Mouse (Mus musculus) megakaryocyte, embryonic 14.5 days (primary cell): ENCODE results near the gene Tef. TPM values are rescaled to one million over a fixed set of nuclear protein-coding genes. Genes with fewer than 3 reads are reported as not detected.

Experiments used
- H3K27me3 ChIP-seq: replicated peaks from 2 replicates; pipeline ENCODE3; 2012; ENCODE audit warnings: inconsistent platforms
- H3K36me3 ChIP-seq: replicated peaks from 2 replicates; pipeline ENCODE3; 2012; ENCODE audit warnings: low read length, inconsistent platforms, mixed read lengths
- H3K4me1 ChIP-seq: 2 replicates; pipeline ENCODE4 v1.6.1; 2012; ENCODE audit warnings: inconsistent platforms
- H3K4me3 ChIP-seq: replicated peaks from 2 replicates; pipeline ENCODE3; 2012; ENCODE audit warnings: moderate library complexity, mild to moderate bottlenecking, inconsistent platforms
- H3K9me3 ChIP-seq: 2 replicates; pipeline ENCODE4 v1.6.1; 2012; ENCODE audit warnings: inconsistent platforms
- FLI1 ChIP-seq: IDR thresholded peaks from 2 replicates; pipeline ENCODE4 v1.6.1; 2012; ENCODE audit warnings: low read length, inconsistent platforms, mixed read lengths
- GATA1 ChIP-seq: IDR thresholded peaks from 3 replicates; pipeline ENCODE4 v1.6.1; 2012; ENCODE audit warnings: mixed read lengths, low read length, inconsistent platforms, borderline replicate concordance
- polyA plus RNA-seq: library from polyadenylated mRNA; stranded (reverse); fragments of >175 nt; gene quantifications from 2 replicates; pipeline ENCODE4 v1.2.3, GENCODE M21; 2012; ENCODE audit warnings: low replicate concordance; ENCODE audit not compliant: insufficient read depth

Gene Tef
- polyA plus RNA-seq, 1 experiment = 6.1 TPM

DNA sequence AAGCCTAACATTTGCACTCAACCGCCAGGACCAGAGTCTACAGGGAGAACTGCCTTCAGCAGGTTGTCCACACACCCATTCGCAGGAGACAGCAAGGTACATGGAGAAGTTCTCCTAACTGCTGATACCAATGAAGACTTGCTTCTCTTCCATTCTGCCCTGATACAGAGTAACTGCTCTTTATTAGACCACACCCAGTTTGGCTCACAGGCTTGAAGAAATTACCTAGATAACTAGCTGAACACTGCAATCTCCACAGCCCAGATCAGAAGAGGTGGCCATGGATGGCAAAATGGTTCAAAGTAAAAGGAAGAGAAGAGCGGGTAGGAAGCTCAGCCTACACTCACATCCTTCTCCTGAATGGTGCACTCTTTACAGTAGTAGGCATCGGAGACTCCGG is 67.8 kb downstream of the Tef start:
- Histone ChIP-seq H3K27me3 (no peaks in the 10 kb centered on the region), H3K36me3 (peaks cover 58% of the 10 kb centered on the region), H3K9me3 (no peaks in the 10 kb centered on the region), H3K4me3 (no peak overlapping the region), H3K4me1 (peaks cover 42% of the 10 kb centered on the region)
- TF ChIP-seq FLI1 (no peak), GATA1 (no peak)

DNA sequence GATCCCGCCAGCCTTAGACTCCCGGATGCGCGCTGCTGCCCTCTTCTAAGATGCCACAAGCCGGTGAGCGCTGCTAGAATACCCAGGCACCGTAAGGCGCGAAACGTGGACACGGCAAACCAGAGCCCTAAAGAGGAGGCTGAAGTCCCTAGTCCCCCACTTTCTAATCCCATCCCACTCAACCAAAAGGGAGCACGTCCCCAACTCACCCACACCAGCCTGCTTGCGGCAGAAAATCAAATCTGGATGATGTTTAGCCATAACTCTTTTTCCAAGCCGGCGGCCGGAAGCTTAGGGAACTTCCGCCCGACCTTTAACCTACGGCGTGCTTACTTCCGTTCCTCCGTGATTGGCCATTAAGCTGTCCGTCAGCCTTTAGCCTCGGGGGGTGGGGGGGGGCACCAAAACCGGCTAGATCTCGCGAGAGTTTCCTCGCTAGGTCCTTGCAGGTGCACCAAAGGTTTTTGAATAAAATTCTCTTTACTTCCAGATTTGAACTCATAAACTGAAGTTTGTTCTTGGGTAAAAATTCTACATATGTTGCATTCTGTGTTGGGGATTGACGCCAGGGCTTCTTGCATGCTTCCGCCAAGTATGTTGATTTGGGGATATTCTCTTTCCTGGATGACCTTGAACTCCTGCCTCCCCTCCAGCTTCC is 69.5 kb downstream of the Tef start, which contains the start of gene Phf5a:
Gene Phf5a (minus strand): TSS at position 308 of the 658 bp plus-strand sequence.
- H3K9me3 ChIP-seq = no peaks in the 10 kb centered on the region
- H3K4me1 ChIP-seq = peaks cover 55% of the 10 kb centered on the region
- TF ChIP-seq FLI1 = no peak
- no peak for TF ChIP-seq GATA1
- peaks cover 40% of the 10 kb centered on the region for H3K36me3 ChIP-seq
- H3K4me3 ChIP-seq = peak within 1 kb of the TSS; percentile 100
- H3K27me3 ChIP-seq = no peaks in the 10 kb centered on the region

DNA sequence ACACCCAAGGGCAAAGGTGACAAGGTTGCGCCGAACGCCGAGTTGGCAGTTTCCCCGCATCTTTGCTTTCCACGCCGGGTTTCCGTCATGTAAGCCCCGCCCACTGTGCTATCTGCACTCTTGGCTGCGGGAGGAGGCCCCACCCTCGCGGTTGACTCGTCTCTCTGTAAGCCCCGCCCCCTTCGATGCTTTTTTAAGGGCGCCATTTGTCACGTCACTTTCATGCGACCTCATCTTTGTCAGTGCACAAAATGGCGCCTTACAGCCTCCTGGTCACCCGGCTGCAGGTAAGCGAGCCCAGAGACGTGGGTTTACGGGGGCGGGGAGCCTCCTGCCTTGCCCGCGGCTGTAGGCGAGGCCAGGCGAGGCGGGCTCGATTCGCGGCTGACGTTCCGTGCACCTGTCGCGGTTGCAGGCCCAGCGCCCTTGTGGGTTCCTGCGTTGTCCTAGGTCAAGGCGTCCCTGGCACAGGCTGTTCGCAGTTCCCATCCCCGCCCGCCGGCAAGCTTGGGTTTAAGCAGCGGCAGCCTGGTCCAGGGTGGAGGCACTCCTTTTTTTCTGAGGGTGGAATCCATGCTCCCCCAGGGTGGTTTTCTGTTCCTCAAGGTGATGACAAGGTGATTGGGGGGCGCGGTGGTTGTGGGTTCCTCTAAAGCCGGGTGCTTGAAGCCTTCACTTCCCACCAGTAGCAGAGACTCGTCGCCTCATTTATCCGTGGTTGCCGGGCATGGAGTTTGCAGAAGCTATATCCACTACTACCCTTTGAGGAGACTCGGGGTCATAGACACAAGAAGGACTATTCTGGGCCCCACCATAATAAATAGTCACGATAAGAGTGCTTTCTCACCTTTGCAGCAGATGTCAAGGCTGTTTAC is 70.3 kb downstream of the Tef start, which contains the start of gene Aco2:
Gene Aco2 (plus strand): TSS at position 48 of the 875 bp plus-strand sequence.
- H3K4me1 ChIP-seq = peaks cover 55% of the 10 kb centered on the region
- H3K27me3 ChIP-seq = no peaks in the 10 kb centered on the region
- H3K36me3 ChIP-seq = peaks cover 35% of the 10 kb centered on the region
- peak within 1 kb of the TSS; percentile 100 for H3K4me3 ChIP-seq
- H3K9me3 ChIP-seq = no peaks in the 10 kb centered on the region
- peak; percentile 54; the same call in 1 of the 3 replicates for TF ChIP-seq GATA1
- no peak for TF ChIP-seq FLI1

Other genes starting within 250 kb of the Tef start
- 8.5 and 14.3 TPM in 2 replicates for gene Ep300, start 217.1 kb upstream of the Tef start, polyA plus RNA-seq
- 3.1 and 6.9 TPM in 2 replicates for gene L3mbtl2, start 138.5 kb upstream of the Tef start, polyA plus RNA-seq
- gene Chadl, start 105.1 kb upstream of the Tef start, polyA plus RNA-seq = not detected in 2 replicates
- gene Zc3h7b, start 57.4 kb upstream of the Tef start, polyA plus RNA-seq = 15.0 and 23.1 TPM in 2 replicates
- gene Rangap1, start 56.9 kb upstream of the Tef start, polyA plus RNA-seq = 150 and 284 TPM in 2 replicates
- 16.1 and 26.6 TPM in 2 replicates for gene Tob2, start 56.4 kb downstream of the Tef start, polyA plus RNA-seq
- 4.8 and 12.6 TPM in 2 replicates for gene Phf5a, start 69.5 kb downstream of the Tef start, polyA plus RNA-seq
- gene Aco2, start 69.9 kb downstream of the Tef start, polyA plus RNA-seq = 36.5 and 110 TPM in 2 replicates
- gene Polr3h, start 123.8 kb downstream of the Tef start, polyA plus RNA-seq = 38.3 and 52.6 TPM in 2 replicates
- not detected in 2 replicates for gene Csdc2, start 134.3 kb downstream of the Tef start, polyA plus RNA-seq
- 7.0 and 42.9 TPM in 2 replicates for gene Pmm1, start 158.5 kb downstream of the Tef start, polyA plus RNA-seq
- gene 1700029P11Rik, start 178.1 kb downstream of the Tef start, polyA plus RNA-seq = not detected in 2 replicates
- gene Xrcc6, start 185.4 kb downstream of the Tef start, polyA plus RNA-seq = 7.9 and 8.1 TPM in 2 replicates
- 53.6 and 99.4 TPM in 2 replicates for gene Desi1, start 231.4 kb downstream of the Tef start, polyA plus RNA-seq
- 96.3 and 124 TPM in 2 replicates for gene Snu13, start 245.2 kb downstream of the Tef start, polyA plus RNA-seq